Mouse (Mus musculus) megakaryocyte, embryonic 14.5 days (primary cell): ENCODE data around the gene Cog6. TPM values are rescaled to one million over a fixed set of nuclear protein-coding genes. Genes with fewer than 3 reads are reported as not detected.

Experiments used
- H3K27me3 ChIP-seq: replicated peaks from 2 replicates; pipeline ENCODE3; 2012; ENCODE audit warnings: inconsistent platforms
- H3K36me3 ChIP-seq: replicated peaks from 2 replicates; pipeline ENCODE3; 2012; ENCODE audit warnings: low read length, inconsistent platforms, mixed read lengths
- H3K4me1 ChIP-seq: 2 replicates; pipeline ENCODE4 v1.6.1; 2012; ENCODE audit warnings: inconsistent platforms
- H3K4me3 ChIP-seq: replicated peaks from 2 replicates; pipeline ENCODE3; 2012; ENCODE audit warnings: moderate library complexity, mild to moderate bottlenecking, inconsistent platforms
- H3K9me3 ChIP-seq: 2 replicates; pipeline ENCODE4 v1.6.1; 2012; ENCODE audit warnings: inconsistent platforms
- FLI1 ChIP-seq: IDR thresholded peaks from 2 replicates; pipeline ENCODE4 v1.6.1; 2012; ENCODE audit warnings: low read length, inconsistent platforms, mixed read lengths
- GATA1 ChIP-seq: IDR thresholded peaks from 3 replicates; pipeline ENCODE4 v1.6.1; 2012; ENCODE audit warnings: mixed read lengths, low read length, inconsistent platforms, borderline replicate concordance
- polyA plus RNA-seq: library from polyadenylated mRNA; stranded (reverse); fragments of >175 nt; gene quantifications from 2 replicates; pipeline ENCODE4 v1.2.3, GENCODE M21; 2012; ENCODE audit warnings: low replicate concordance; ENCODE audit not compliant: insufficient read depth

The Cog6 gene
- polyA plus RNA-seq, 1 experiment, result 19.6 TPM

- 0 out of 2 replicates have a peak, but pooled peaks cover 4% of the 10 kb centered on the region for H3K9me3 ChIP-seq
- H3K4me1 ChIP-seq, result peaks cover 22% of the 10 kb centered on the region
- no peak overlapping the region for H3K4me3 ChIP-seq
- peaks cover 50% of the 10 kb centered on the region for H3K27me3 ChIP-seq
- H3K36me3 ChIP-seq, result no peaks in the 10 kb centered on the region
- TF ChIP-seq GATA1, result no peak
- TF ChIP-seq FLI1, result no peak
Observed at GRCm38 (mm10) chr3:53044682-53045299, 27.8 kb upstream of the Cog6 start.

GRCm38 (mm10) chr3:53044238-53044637, 27.2 kb upstream of the Cog6 start:
- Histone ChIP-seq H3K4me3 (no peak overlapping the region), H3K9me3 (0 out of 2 replicates have a peak, but pooled peaks cover 4% of the 10 kb centered on the region), H3K36me3 (no peaks in the 10 kb centered on the region), H3K4me1 (peaks cover 23% of the 10 kb centered on the region), H3K27me3 (peaks cover 55% of the 10 kb centered on the region)
- TF ChIP-seq FLI1, result no peak
- TF ChIP-seq GATA1, result no peak

DNA sequence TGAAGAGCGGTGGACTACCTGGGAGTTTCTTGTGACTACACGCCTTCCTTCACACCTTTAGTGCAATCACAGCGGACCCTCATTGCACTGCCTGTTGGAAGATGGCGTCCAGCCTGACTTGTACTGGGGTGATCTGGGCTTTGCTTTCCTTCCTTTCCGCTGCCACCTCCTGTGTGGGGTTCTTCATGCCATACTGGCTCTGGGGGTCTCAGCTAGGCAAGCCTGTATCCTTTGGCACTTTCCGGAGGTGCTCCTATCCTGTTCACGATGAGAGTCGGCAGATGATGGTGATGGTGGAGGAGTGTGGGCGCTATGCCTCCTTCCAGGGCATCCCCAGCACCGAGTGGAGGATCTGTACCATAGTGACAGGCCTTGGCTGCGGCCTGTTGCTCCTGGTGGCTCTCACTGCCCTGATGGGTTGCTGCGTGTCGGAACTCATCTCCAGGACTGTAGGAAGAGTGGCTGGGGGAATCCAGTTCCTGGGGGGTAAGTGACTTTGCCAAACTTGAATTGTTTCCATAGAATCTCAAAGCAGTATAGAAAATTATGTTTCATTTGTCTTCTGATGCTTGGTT, 26.3 kb upstream of the Cog6 start:
- H3K36me3 ChIP-seq, result no peaks in the 10 kb centered on the region
- H3K27me3 ChIP-seq, result peaks cover 62% of the 10 kb centered on the region
- H3K4me3 ChIP-seq, result no peak overlapping the region
- TF ChIP-seq FLI1 (no peak), GATA1 (no peak)
- H3K9me3 ChIP-seq, result 0 out of 2 replicates have a peak, but pooled peaks cover 4% of the 10 kb centered on the region
- peaks cover 29% of the 10 kb centered on the region for H3K4me1 ChIP-seq

GRCm38 (mm10) chr3:53042240-53042567, 25.2 kb upstream of the Cog6 start:
- peak overlapping the region; percentile 92 for H3K4me3 ChIP-seq
- H3K9me3 ChIP-seq, result 0 out of 2 replicates have a peak, but pooled peaks cover 4% of the 10 kb centered on the region
- no peaks in the 10 kb centered on the region for H3K36me3 ChIP-seq
- peaks cover 60% of the 10 kb centered on the region for H3K27me3 ChIP-seq
- TF ChIP-seq GATA1 (no peak), FLI1 (no peak)
- H3K4me1 ChIP-seq, result peaks cover 31% of the 10 kb centered on the region

- Histone ChIP-seq H3K4me1 (peaks cover 37% of the 10 kb centered on the region), H3K27me3 (peaks cover 60% of the 10 kb centered on the region), H3K4me3 (peak within 1 kb of the TSS; percentile 92), H3K9me3 (0 out of 2 replicates have a peak, but pooled peaks cover 4% of the 10 kb centered on the region), H3K36me3 (no peaks in the 10 kb centered on the region)
- TF ChIP-seq FLI1 (no peak), GATA1 (no peak)
Observed at GRCm38 (mm10) chr3:53041411-53042239, 24.6 kb upstream of the Cog6 start, which contains the start of gene Lhfp. Gene Lhfp, plus strand, starts transcription at chr3:53041528.

DNA sequence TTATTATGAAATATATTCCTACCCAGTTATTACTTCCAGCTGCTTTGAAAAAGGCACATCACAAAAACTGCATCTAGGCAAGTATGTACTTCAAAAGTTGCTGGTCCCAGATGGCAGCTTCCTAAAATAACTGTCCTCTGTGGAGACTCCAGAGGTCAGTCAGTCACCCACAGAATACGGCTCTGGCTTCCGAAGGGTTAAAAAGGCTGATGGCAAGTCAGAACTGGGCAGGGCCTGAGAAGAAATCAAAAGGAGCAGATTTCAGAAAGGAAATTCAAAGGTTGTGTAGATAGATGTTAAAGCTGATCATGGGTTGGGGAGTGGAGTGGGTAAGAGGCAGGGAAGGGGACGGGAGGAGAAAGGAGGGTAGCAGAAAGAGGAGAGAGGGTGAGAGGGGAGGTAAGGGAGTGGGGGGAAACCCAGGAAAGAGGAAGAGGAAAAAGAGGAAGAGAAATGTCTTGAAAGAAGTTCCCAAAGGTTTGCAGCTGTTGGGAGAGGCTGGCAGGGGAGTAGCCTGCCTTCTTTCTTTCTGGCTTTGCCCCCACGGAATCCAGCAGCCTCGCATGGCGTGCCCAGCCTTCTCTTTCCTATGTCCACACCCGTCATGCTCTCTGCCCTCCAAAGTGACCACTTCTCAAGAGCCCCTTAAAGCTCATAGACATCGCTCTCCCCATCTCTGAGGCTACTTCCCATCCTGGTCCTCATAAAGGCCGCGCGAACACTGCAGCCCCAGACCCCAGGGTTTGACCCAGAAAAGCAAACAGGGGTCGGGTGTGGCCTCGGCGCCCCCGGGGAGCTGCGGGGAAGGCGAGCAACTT, 23.8 kb upstream of the Cog6 start:
- Histone ChIP-seq H3K4me1 (peaks cover 41% of the 10 kb centered on the region), H3K4me3 (peak overlapping the region; percentile 92), H3K27me3 (peaks cover 60% of the 10 kb centered on the region), H3K9me3 (0 out of 2 replicates have a peak, but pooled peaks cover 4% of the 10 kb centered on the region), H3K36me3 (no peaks in the 10 kb centered on the region)
- TF ChIP-seq FLI1 (no peak), GATA1 (no peak)

GRCm38 (mm10) chr3:53039746-53040145, 22.7 kb upstream of the Cog6 start:
- Histone ChIP-seq H3K27me3 (peaks cover 57% of the 10 kb centered on the region), H3K4me3 (no peak overlapping the region), H3K9me3 (0 out of 2 replicates have a peak, but pooled peaks cover 4% of the 10 kb centered on the region), H3K4me1 (peaks cover 43% of the 10 kb centered on the region), H3K36me3 (no peaks in the 10 kb centered on the region)
- TF ChIP-seq GATA1 (no peak), FLI1 (no peak)

DNA sequence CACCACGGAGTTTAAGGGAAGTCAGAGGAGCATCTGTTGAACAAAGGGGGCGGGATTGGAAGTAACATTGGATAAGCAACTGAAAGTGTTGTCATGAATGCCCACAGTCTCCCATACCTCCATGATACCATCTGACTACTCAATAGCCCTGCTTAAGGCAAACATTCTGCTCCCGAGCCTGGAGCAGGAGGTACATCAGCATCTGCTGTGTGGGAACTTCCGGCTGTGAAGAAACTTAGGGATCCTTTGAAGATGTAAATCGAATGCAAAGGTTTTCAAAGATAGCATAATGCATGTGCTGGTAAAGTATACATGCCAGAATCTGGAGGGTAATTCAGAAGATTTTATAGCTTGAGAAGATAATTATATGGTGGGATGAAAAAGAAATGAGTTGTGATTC, 21.9 kb upstream of the Cog6 start:
- Histone ChIP-seq H3K36me3 (no peaks in the 10 kb centered on the region), H3K27me3 (peaks cover 54% of the 10 kb centered on the region), H3K4me1 (peaks cover 43% of the 10 kb centered on the region), H3K9me3 (0 out of 2 replicates have a peak, but pooled peaks cover 4% of the 10 kb centered on the region), H3K4me3 (no peak overlapping the region)
- no peak for TF ChIP-seq FLI1
- no peak for TF ChIP-seq GATA1

- no peak overlapping the region for H3K4me3 ChIP-seq
- H3K4me1 ChIP-seq, result peaks cover 51% of the 10 kb centered on the region
- no peak for TF ChIP-seq GATA1
- no peak for TF ChIP-seq FLI1
- H3K36me3 ChIP-seq, result no peaks in the 10 kb centered on the region
- peaks cover 35% of the 10 kb centered on the region for H3K27me3 ChIP-seq
- no peaks in the 10 kb centered on the region for H3K9me3 ChIP-seq
Observed at GRCm38 (mm10) chr3:53036941-53037340, 19.9 kb upstream of the Cog6 start.
